Mouse (Mus musculus) hindbrain, embryonic 11.5 days (tissue): Measurements from ENCODE around the gene Fgr. TPM values are rescaled to one million over a fixed set of nuclear protein-coding genes. Genes with fewer than 3 reads are reported as not detected.

ENCODE experiments used
- ATAC-seq: fragments of 200-750 bp; cut with Nextera tagmentation; 2 replicates; pipeline ENCODE4 v1.8.0; 2017; ENCODE audit warnings: mild to moderate bottlenecking, moderate TSS enrichment, moderate library complexity; ENCODE audit not compliant: low FRiP score
- DNase-seq: peaks from one replicate; pipeline ENCODE4 v3.0.0-alpha.2; 2015; ENCODE audit warnings: low spot score
- H3K27ac ChIP-seq: fragments of 300-500 bp; sonication (generic); 2 replicates; pipeline ENCODE4 v1.5.1; 2014; ENCODE audit warnings: mild to moderate bottlenecking, low read depth, low read length
- H3K27me3 ChIP-seq: fragments of 300-500 bp; sonication (generic); 2 replicates; pipeline ENCODE4 v1.6.1; 2014; ENCODE audit warnings: mild to moderate bottlenecking, low read length, moderate library complexity, mixed read lengths; ENCODE audit not compliant: control insufficient read depth, insufficient read depth
- H3K36me3 ChIP-seq: fragments of 300-500 bp; sonication (generic); 2 replicates; pipeline ENCODE4 v1.6.1; 2014; ENCODE audit warnings: mild to moderate bottlenecking, low read length, moderate library complexity, mixed read lengths; ENCODE audit not compliant: control insufficient read depth, insufficient read depth
- H3K4me1 ChIP-seq: fragments of 300-500 bp; sonication (generic); replicated peaks from 2 replicates; pipeline ENCODE4 v1.6.1; 2014; ENCODE audit warnings: low read length, mixed read lengths; ENCODE audit not compliant: control insufficient read depth, insufficient read depth
- H3K4me2 ChIP-seq: fragments of 300-500 bp; sonication (generic); replicated peaks from 2 replicates; pipeline ENCODE4 v1.6.1; 2014; ENCODE audit warnings: mild to moderate bottlenecking, low read depth, low read length
- H3K4me3 ChIP-seq: fragments of 300-500 bp; sonication (generic); 2 replicates; pipeline ENCODE4 v1.5.1; 2014; ENCODE audit warnings: low read depth, low read length
- H3K9ac ChIP-seq: fragments of 300-500 bp; sonication (generic); 2 replicates; pipeline ENCODE4 v1.6.1; 2014; ENCODE audit warnings: low read depth, low read length
- H3K9me3 ChIP-seq: fragments of 300-500 bp; sonication (generic); 2 replicates; pipeline ENCODE4 v1.6.1; 2016; ENCODE audit warnings: low read length; ENCODE audit not compliant: control insufficient read depth
- WGBS: fragments of 180-500 bp; shearing (Covaris S2); extraction: QIAGEN DNeasy Blood & Tissue Kit; methylation state at CpG from one replicate; pipeline ENCODE4 v1.1.7; 2014; 5-methylcytosine and 5-hydroxymethylcytosine counted together
- polyA plus RNA-seq: library from polyadenylated mRNA; unstranded; fragments of >200 nt; fragmentation: Nextera tagmentation; extraction: Ambion mirVana; gene quantifications from 2 replicates; pipeline ENCODE4 v1.2.1, GENCODE M21; 2014

The Fgr gene
- polyA plus RNA-seq, 1 experiment from 2014 or later, result 0.34 TPM

DNA sequence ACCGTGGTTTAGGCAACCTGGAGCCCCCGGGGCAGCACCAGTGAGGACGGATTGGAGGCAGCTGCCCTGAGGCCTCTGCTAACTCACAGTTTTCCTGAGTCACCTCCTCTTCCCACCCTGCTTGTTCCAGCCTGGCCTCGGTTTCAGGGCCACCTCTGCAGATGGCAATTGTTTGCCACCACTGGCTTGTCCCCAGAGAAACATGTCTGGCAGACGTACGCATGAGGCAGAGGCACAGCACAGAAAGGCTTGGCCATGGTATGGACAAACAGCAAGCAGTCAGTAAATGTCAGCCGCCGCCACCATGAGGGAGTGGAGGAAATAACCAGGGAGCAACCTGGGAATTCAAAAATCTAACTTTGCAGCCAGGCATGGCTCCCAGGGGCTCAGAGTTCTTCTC lies 30.8 kb upstream of the Fgr start:
- Histone ChIP-seq H3K27ac (no peak overlapping the region), H3K4me3 (no peak overlapping the region), H3K27me3 (0 out of 2 replicates have a peak, but pooled peaks cover 4% of the 10 kb centered on the region), H3K4me2 (no peak overlapping the region), H3K9me3 (no peaks in the 10 kb centered on the region), H3K36me3 (no peaks in the 10 kb centered on the region), H3K4me1 (peaks cover 9% of the 10 kb centered on the region), H3K9ac (no peak overlapping the region)
- no peak for DNase-seq
- 60% methylated on average over 8 of the region's 8 CpGs for WGBS
- ATAC-seq, result no peak

DNA sequence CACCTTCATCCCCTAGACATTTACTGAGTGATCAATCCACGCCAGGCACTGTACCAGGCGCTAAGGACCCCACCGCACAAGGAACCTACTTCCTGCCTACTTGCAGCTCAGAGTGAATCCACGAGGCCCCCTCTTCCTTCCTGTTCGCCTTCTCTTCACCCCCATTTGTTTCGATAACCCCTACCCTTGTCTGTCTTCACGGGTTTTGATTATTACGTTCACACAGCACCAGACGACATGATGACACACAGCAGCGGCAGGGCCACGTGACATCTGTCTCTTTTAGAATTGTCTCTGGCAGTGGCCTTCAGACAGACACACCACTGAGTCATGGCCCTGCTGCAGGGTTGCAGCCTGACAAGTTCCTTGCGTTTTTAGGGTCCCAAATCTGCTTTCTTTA lies 29.8 kb upstream of the Fgr start:
- H3K27me3 ChIP-seq, result 0 out of 2 replicates have a peak, but pooled peaks cover 4% of the 10 kb centered on the region
- no peak overlapping the region for H3K4me2 ChIP-seq
- 78% methylated on average over 12 of the region's 12 CpGs for WGBS
- H3K4me3 ChIP-seq, result no peak overlapping the region
- no peak overlapping the region for H3K27ac ChIP-seq
- peaks cover 6% of the 10 kb centered on the region for H3K4me1 ChIP-seq
- ATAC-seq (no peak), DNase-seq (no peak)
- H3K36me3 ChIP-seq, result no peaks in the 10 kb centered on the region
- H3K9me3 ChIP-seq, result no peaks in the 10 kb centered on the region
- H3K9ac ChIP-seq, result no peak overlapping the region

DNA sequence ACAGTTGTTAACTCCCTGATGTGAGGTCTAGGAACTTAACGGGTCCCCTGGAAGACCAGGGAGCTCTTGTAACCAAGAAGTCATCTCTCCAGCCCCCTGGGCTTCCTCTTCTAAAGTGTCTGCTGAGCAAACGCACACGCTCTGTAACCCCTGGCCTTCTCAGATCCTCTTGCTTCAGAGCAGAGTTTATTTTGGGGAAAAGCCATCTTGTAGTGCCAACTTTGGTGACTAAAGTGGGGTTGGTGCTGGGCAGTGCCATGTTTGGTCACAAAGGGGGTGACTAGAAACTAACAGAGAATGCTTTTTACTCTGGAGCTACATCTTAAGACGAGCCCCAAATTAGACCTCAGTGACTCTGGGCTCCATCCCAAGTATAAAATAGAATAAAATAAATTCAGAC lies 29.1 kb upstream of the Fgr start:
- Histone ChIP-seq H3K27me3 (0 out of 2 replicates have a peak, but pooled peaks cover 4% of the 10 kb centered on the region), H3K27ac (no peak overlapping the region), H3K9me3 (no peaks in the 10 kb centered on the region), H3K4me3 (no peak overlapping the region), H3K9ac (no peak overlapping the region), H3K4me1 (peaks cover 6% of the 10 kb centered on the region), H3K4me2 (no peak overlapping the region), H3K36me3 (no peaks in the 10 kb centered on the region)
- ATAC-seq (no peak), DNase-seq (no peak)
- WGBS, result 74% methylated on average over 4 of the region's 4 CpGs

DNA sequence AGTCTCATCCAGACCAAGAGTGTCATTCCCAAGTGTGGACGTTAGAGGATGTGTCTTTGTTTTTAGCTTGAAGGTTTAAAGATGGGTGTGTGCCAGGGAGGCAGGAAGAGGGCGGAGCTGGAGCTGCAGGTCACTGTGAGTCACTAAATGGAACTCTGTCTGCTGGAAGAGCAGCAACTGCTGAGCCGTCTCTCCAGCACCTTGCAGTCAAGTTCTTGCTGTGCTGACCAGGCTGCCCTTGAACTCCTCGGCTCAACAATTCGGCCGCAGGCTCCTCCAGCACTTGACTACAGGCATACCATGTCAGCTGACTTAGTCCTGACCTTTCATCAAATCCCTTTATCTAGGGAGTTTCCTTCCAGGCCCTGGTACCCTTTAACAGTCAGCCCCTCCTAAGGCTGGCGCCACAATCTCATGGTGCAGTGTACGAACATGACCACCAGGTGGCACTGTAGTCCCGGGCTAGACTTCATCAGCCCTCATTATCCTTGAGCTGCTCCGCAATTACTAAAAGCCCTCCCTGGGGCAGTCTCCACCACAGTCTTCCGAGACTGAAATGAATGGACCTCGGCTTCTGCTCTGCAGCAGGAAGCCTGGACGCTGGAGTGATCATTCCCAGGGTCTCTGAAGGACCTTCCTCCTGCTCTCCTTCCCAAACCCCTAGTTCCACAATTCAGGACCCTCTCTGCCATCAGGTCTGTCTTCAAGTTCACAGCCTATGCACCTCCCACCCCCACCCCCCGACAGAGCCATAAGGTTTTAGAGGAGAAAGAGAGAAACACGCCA lies 28.4 kb upstream of the Fgr start:
- peak overlapping the region; percentile 17 for H3K27ac ChIP-seq
- WGBS, result 6% methylated on average over 15 of the region's 15 CpGs
- peak overlapping the region; percentile 34 for H3K4me2 ChIP-seq
- 0 out of 2 replicates have a peak, but pooled peaks cover 2% of the 10 kb centered on the region for H3K27me3 ChIP-seq
- no peaks in the 10 kb centered on the region for H3K36me3 ChIP-seq
- ATAC-seq (peak; percentile 79), DNase-seq (peak; percentile 95)
- H3K9me3 ChIP-seq, result no peaks in the 10 kb centered on the region
- H3K4me1 ChIP-seq, result peaks cover 6% of the 10 kb centered on the region
- H3K9ac ChIP-seq, result peak overlapping the region; percentile 55
- H3K4me3 ChIP-seq, result 0 out of 2 replicates have a peak overlapping the region, but pooled peaks have one; percentile 3

DNA sequence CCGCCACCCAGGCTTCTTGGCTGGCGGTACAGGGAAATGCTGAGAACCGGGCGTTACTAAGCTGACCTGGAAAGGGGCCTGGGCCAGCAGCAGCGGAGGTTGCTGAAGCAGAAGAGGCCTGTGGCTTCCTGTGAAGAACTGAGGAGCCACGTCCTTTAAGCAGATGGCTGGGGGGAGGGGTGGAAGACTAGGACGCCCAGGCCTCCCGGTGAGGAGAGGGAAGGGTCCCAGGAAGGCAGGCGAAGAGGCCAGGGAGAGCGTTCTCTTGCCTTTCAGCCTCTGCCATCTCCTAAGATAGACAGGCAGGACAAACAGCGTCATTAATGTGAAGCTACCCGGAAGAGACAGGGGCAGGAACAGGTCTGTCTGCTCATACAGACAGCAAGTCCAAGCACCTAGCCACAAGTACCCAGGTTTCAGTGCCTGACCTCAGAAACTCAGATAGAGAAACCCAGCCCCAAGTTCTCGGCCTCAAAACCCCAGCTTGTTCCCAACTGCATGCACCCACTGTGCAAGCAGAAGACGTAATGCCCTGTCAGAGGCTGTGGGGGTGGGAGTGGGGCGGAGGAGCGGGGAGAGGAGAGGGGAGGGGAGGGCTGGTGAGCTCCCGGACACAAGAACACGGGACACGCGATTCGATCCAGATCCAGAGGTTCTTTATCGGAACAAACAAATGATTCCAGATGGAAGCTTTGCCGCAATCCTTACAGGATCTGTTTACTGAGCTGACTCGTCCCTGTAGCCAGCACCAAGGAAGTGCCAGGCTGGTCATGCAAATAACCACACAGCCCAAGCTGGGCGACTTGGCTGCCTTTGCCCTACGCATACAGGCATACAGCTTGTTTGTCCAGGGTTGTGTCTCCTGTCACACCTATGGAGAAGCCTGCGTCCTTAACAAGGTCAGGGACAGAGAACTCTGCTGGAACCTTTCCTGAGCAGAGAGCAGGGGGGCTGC lies 27.6 kb upstream of the Fgr start:
- Histone ChIP-seq H3K4me3 (0 out of 2 replicates have a peak overlapping the region, but pooled peaks have one; percentile 3), H3K36me3 (no peaks in the 10 kb centered on the region), H3K9ac (peak overlapping the region; percentile 55), H3K27me3 (no peaks in the 10 kb centered on the region), H3K9me3 (no peaks in the 10 kb centered on the region), H3K27ac (peak overlapping the region; percentile 17), H3K4me2 (peak overlapping the region; percentile 34), H3K4me1 (peaks cover 6% of the 10 kb centered on the region)
- peak; percentile 71; the same call in 1 of the 2 replicates for ATAC-seq
- 15% methylated on average over 27 of the region's 27 CpGs for WGBS
- DNase-seq, result peak; percentile 73

DNA sequence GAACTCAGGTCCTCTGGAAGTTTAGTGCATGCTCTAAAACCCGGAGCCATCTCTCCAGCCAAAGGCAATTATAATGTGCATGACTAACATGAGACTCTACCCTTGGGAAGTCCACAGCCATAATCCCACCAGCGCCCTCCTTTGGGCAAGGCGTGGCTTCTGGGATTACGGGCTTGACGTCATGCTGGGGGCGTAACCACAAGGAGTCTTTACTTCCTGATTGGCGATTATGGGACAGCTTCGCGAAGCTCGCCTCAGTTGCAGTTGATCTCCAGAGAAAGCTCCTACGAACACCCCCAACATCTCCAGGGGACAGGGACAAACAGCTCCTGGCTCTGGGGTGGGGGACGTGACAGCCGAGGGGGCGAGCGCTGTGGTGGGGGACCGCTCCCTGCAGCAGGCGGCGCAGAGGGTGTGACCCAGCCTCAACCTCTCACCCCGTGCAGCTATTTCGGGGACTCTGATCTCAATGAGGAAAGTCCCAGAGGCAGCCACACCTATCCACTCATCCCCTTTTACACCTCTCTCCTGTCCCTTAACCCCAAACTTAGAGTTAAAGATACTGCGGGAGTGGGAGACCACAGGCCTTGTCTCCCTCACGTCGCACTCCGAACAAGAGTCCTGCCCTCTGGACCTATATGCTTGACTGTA lies 23.9 kb upstream of the Fgr start:
- Histone ChIP-seq H3K4me3 (peak overlapping the region; percentile 14; the same call in 1 of the 2 replicates), H3K9me3 (no peaks in the 10 kb centered on the region), H3K36me3 (no peaks in the 10 kb centered on the region), H3K4me1 (peaks cover 6% of the 10 kb centered on the region), H3K27ac (no peak overlapping the region), H3K4me2 (peak overlapping the region; percentile 38; the same call in 1 of the 2 replicates), H3K9ac (0 out of 2 replicates have a peak overlapping the region, but pooled peaks have one; percentile 27), H3K27me3 (no peaks in the 10 kb centered on the region)
- ATAC-seq (no peak), DNase-seq (peak; percentile 63)
- 23% methylated on average over 24 of the region's 24 CpGs for WGBS

DNA sequence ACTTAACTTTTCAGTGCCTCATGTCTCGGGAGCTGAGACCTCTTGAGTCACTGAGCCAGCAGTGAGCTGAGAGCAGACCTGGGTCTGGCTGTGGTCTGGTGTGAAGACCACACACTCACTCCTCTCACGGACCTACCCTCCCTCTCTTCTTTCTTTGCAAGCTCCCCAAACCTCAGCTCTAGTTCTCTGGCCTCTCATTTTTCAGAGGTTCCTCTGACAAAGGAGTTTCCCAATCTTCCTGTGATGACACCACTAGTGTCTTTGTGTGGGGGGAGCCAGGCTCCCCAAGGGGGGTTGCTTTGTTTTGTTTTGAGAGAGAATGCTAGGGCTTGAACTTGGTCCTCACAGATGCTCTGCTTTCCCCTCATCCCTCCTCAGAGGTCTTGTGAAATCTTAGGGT lies 22.9 kb upstream of the Fgr start:
- H3K9ac ChIP-seq, result no peak overlapping the region
- no peaks in the 10 kb centered on the region for H3K27me3 ChIP-seq
- H3K27ac ChIP-seq, result no peak overlapping the region
- H3K4me3 ChIP-seq, result no peak overlapping the region
- ATAC-seq, result no peak
- 56% methylated on average over 2 of the region's 2 CpGs for WGBS
- no peaks in the 10 kb centered on the region for H3K9me3 ChIP-seq
- no peaks in the 10 kb centered on the region for H3K36me3 ChIP-seq
- no peak overlapping the region for H3K4me2 ChIP-seq
- H3K4me1 ChIP-seq, result peaks cover 5% of the 10 kb centered on the region
- no peak for DNase-seq
